Mouse (Mus musculus): Measurements from ENCODE around the gene Yipf2. TPM values are rescaled to one million over a fixed set of nuclear protein-coding genes. Genes with fewer than 3 reads are reported as not detected.

The Yipf2 gene
- polyA plus RNA-seq, 1 experiment from 2014 or later: 22.6 TPM

DNA sequence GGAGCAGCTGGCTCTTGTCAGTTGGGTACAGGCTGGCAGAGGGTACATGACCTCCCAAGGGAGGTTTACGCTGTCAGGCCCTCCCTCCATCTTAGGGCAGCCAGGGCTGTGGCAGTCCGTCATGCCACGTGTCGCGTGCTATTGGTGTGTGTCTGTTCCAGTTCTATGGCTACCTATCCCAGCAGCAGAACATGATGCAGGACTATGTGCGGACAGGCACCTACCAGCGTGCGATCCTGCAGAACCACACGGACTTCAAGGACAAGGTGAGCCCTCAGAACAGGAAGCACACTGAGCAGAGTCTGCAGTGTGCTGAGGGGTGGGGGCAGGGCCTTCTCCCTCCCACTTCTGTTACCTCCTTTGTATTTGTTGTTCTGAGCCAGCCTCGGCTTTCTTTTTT, 17.4 kb downstream of the Yipf2 start:
- WGBS: 94% methylated on average over 10 of the region's 10 CpGs
- no peak overlapping the region for H3K9ac ChIP-seq
- H3K4me2 ChIP-seq (replicated peaks): no peak overlapping the region
- no peak overlapping the region for H3K4me3 ChIP-seq
- no peaks in the 10 kb centered on the region for H3K9me3 ChIP-seq
- no peak overlapping the region for H3K27ac ChIP-seq
- no peaks in the 10 kb centered on the region for H3K4me1 ChIP-seq
- no peak; the same call in 1 of the 2 replicates for ATAC-seq (ENCODE audit: insufficient number of reproducible peaks, insufficient read depth, low FRiP score, low TSS enrichment)
- H3K36me3 ChIP-seq: peaks cover 88% of the 10 kb centered on the region
- no peaks in the 10 kb centered on the region for H3K27me3 ChIP-seq

DNA sequence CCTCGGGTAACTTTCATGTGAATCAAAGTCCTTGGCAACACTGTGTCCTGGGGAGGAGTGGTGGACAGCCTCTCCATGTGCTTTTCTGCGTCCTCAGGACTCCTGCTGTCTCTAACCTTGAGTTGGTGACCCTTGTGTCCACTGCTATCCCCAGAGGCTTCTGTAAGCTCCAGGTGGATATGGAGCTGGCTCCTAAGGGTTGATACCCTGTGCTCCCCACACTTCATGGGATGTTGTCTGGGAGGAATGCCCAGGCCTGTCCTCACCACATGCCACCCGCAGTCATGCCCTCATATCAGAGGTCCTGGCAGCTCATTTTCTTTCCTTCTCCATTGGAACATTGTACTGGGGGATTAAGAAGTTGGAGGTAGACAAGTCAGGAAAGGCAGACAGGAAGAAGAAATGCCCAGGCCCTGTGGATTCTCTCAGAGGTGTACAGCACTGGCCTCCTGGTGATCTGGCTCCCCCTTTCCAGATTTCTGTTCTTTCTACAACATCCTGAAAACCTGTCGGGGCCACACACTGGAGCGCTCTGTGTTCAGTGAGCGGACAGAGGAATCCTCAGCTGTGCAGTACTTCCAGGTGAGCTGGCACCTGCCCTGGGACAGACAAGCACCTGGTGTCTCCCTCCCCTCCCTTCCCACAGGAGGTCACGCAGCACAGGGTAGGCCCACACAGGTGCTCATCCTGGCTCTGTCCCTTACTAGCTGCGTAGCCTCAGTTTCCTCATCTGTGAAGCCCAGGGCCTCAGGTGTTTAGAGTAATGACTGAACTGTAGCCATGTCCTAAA, 18.4 kb downstream of the Yipf2 start:
- H3K27me3 ChIP-seq: no peaks in the 10 kb centered on the region
- no peak overlapping the region for H3K9ac ChIP-seq
- H3K27ac ChIP-seq: no peak overlapping the region
- no peaks in the 10 kb centered on the region for H3K4me1 ChIP-seq
- no peak overlapping the region for H3K4me2 ChIP-seq (replicated peaks)
- peaks cover 88% of the 10 kb centered on the region for H3K36me3 ChIP-seq
- WGBS: 91% methylated on average over 8 of the region's 8 CpGs
- no peaks in the 10 kb centered on the region for H3K9me3 ChIP-seq
- H3K4me3 ChIP-seq: no peak overlapping the region
- no peak for ATAC-seq (ENCODE audit: insufficient number of reproducible peaks, insufficient read depth, low FRiP score, low TSS enrichment)

DNA sequence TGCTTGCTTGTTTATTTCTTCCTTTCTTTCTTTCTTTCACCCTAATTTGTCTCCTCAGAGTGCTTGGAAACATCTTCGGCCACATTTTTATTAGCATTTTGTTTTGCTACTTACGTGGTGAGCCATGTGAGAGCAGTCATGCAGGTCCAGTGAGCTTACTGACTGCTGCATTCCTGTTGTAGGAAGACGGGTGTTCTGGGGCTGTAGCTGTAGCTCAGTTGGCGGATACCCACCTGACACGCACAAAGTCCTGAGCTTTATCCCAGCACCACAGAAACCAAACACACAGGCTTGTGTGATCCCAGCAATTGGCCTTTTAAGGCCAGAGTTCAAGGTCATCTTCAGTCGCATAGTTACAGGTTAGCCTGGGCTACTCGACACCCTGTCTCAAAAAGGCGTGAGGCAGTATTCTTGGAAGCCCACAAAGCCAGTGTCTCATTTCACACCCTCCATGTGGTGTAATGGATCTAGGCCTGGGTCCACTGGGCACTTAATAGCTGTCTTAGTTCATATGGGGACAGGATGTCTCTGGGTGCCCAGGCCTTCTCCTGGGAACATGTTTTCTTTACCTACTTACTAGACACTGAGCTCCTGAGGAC, 23.9 kb downstream of the Yipf2 start:
- Histone ChIP-seq H3K36me3 (peaks cover 53% of the 10 kb centered on the region), H3K27me3 (no peaks in the 10 kb centered on the region), H3K9me3 (no peaks in the 10 kb centered on the region), H3K4me3 (no peak overlapping the region), H3K27ac (peak overlapping the region; percentile 9; the same call in 1 of the 2 replicates), H3K4me2 (replicated peaks) (no peak overlapping the region), H3K9ac (no peak overlapping the region), H3K4me1 (no peaks in the 10 kb centered on the region)
- 90% methylated on average over 8 of the region's 8 CpGs for WGBS
- ATAC-seq (ENCODE audit: insufficient number of reproducible peaks, insufficient read depth, low FRiP score, low TSS enrichment): no peak

DNA sequence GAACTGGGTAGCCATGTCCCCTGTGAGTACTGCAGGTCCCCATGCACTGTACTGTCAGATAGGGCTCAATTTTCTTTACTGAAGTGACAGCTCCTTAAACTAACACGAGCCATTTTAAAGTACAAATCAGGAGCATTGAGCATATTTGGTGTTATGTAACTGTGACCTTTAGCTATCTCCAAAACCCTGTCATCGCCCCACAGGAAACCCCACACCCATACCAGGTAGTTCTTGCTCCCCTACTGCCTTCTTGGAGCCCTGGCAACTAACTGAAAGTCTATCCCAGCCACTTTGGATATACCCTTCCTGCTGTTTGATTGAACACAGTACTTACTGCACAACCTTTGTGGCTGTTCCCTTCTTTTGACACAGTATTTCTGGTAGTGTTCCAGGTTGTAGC, 25.6 kb downstream of the Yipf2 start:
- ATAC-seq (ENCODE audit: insufficient number of reproducible peaks, insufficient read depth, low FRiP score, low TSS enrichment): no peak
- no peak overlapping the region for H3K4me2 ChIP-seq (replicated peaks)
- 81% methylated on average over 2 of the region's 2 CpGs for WGBS
- H3K9ac ChIP-seq: no peak overlapping the region
- no peaks in the 10 kb centered on the region for H3K4me1 ChIP-seq
- no peak overlapping the region for H3K4me3 ChIP-seq
- peaks cover 45% of the 10 kb centered on the region for H3K36me3 ChIP-seq
- no peaks in the 10 kb centered on the region for H3K27me3 ChIP-seq
- H3K27ac ChIP-seq: no peak overlapping the region
- H3K9me3 ChIP-seq: no peaks in the 10 kb centered on the region

DNA sequence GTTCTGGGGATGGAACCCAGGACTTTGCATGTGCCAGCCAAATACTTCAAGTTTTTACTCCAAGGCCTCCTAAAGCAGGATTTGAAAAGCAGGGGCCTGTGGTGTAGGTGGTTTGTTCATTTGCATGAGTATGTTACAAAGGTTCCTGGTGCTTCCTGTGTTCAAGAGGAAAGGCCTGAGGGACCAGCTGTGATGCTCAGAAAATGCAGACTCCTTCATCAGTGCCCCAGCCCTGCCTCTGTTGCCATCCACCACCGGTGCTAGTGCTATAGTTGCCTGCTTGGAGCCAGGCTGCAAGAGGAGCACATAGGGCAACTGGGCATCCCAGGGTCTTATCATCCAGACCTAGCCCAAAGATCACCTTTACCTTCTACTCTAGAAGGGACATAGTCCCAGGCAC, 26.1 kb downstream of the Yipf2 start:
- Histone ChIP-seq H3K27me3 (no peaks in the 10 kb centered on the region), H3K4me3 (no peak overlapping the region), H3K9me3 (no peaks in the 10 kb centered on the region), H3K9ac (no peak overlapping the region), H3K27ac (no peak overlapping the region), H3K4me2 (replicated peaks) (no peak overlapping the region), H3K36me3 (peaks cover 42% of the 10 kb centered on the region), H3K4me1 (no peaks in the 10 kb centered on the region)
- ATAC-seq (ENCODE audit: insufficient number of reproducible peaks, insufficient read depth, low FRiP score, low TSS enrichment): no peak
- WGBS: 100% methylated on average over 1 of the region's 1 CpGs

DNA sequence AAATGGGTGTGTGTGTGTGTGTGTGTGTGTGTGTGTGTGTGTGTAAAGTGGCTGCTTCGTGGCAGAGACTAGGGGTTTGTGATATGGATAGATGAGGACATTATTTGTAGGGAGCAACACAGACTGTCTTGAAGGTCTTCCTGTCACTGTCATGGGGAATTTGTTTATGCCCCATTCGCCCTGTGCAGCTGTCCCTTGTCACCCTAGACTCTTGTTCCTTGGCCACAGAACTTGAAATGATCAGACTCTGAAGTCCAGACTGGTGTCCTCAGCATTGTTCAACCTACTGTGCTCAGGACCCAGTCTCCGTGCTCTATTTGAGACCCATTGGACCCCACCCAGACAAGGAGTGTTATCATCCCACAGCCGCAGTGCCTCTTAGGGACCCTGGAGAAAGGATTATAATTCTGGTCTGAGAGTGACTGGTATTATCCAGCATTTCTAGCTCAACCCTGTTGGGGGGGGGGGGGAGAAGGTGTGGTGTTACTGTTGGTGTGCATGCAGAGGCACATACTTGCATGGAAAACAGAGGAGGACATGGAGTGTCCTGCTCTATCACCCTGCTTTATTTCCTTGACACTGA, 27.5 kb downstream of the Yipf2 start:
- Histone ChIP-seq H3K36me3 (peaks cover 31% of the 10 kb centered on the region), H3K4me3 (no peak overlapping the region), H3K27ac (no peak overlapping the region), H3K4me2 (replicated peaks) (no peak overlapping the region), H3K9ac (no peak overlapping the region), H3K4me1 (no peaks in the 10 kb centered on the region), H3K9me3 (no peaks in the 10 kb centered on the region), H3K27me3 (no peaks in the 10 kb centered on the region)
- 86% methylated on average over 4 of the region's 4 CpGs for WGBS
- no peak for ATAC-seq (ENCODE audit: insufficient number of reproducible peaks, insufficient read depth, low FRiP score, low TSS enrichment)

DNA sequence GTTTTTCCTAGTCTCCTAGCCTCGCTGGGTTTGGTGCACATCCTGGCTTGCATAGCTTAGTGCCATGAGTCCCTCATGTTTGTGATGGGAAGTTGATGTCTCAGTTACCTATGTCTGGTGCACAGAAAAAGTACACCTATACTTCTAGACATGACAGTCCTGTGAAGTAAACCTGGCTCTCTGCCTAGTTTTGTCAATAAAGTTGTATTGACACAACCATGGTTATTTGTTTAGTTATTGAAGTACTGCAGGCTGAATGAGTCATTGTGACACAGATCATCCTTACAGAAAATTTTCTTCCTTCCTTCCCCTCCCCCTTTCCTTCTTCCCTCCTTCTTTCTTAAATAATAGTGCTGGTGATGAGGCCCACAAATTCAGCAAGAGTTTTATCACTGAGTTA, 28.2 kb downstream of the Yipf2 start:
- no peak for ATAC-seq (ENCODE audit: insufficient number of reproducible peaks, insufficient read depth, low FRiP score, low TSS enrichment)
- 77% methylated on average over 1 of the region's 1 CpGs for WGBS
- H3K36me3 ChIP-seq: peaks cover 24% of the 10 kb centered on the region
- no peaks in the 10 kb centered on the region for H3K9me3 ChIP-seq
- H3K27ac ChIP-seq: no peak overlapping the region
- H3K9ac ChIP-seq: no peak overlapping the region
- no peaks in the 10 kb centered on the region for H3K27me3 ChIP-seq
- no peaks in the 10 kb centered on the region for H3K4me1 ChIP-seq
- no peak overlapping the region for H3K4me3 ChIP-seq
- H3K4me2 ChIP-seq (replicated peaks): no peak overlapping the region

DNA sequence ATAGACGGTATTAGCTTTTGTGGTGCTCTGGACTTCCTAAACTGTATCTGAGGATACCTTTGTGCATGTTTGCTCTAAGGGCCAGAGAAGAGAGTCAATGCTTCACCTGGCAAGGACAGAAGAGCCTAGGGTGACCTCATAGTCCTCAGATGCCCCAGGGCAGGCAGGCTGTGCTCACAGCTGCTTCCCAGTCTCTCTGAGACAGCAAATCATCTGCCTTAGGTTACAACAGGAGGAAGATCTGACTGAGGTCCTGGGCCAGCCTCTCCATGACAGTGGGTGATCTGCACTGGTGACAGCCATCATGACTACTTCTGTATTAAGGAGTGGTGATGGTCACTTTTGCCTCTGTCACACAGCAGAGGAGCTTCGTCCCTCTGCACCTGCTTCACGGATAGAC, 33.5 kb downstream of the Yipf2 start:
- no peaks in the 10 kb centered on the region for H3K9me3 ChIP-seq
- ATAC-seq (ENCODE audit: insufficient number of reproducible peaks, insufficient read depth, low FRiP score, low TSS enrichment): no peak
- no peak overlapping the region for H3K4me3 ChIP-seq
- H3K27me3 ChIP-seq: no peaks in the 10 kb centered on the region
- H3K36me3 ChIP-seq: peaks cover 28% of the 10 kb centered on the region
- no peak overlapping the region for H3K9ac ChIP-seq
- no peak overlapping the region for H3K4me2 ChIP-seq (replicated peaks)
- 94% methylated on average over 3 of the region's 3 CpGs for WGBS
- no peak overlapping the region for H3K27ac ChIP-seq
- no peaks in the 10 kb centered on the region for H3K4me1 ChIP-seq

DNA sequence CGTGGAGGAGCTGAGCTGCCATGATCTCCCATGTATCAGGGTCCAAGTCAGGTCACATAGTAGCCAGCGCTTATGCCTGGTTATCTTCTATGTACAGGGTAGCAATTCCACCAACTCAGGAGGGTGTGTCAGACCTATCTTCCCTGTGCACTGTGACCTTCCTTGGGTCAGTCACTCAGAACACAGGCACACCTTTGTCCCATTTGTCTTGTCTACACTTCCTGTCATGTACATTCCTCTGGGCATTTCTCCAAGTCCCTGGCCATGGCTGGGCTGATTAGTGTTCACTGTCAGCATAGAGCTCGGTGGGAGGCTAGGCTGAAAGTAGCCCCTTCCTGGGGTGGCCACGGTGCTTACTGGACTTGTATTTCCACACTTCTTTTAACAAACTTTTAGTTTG, 34.3 kb downstream of the Yipf2 start:
- Histone ChIP-seq H3K4me1 (no peaks in the 10 kb centered on the region), H3K36me3 (peaks cover 28% of the 10 kb centered on the region)
- WGBS: 89% methylated on average over 4 of the region's 4 CpGs

DNA sequence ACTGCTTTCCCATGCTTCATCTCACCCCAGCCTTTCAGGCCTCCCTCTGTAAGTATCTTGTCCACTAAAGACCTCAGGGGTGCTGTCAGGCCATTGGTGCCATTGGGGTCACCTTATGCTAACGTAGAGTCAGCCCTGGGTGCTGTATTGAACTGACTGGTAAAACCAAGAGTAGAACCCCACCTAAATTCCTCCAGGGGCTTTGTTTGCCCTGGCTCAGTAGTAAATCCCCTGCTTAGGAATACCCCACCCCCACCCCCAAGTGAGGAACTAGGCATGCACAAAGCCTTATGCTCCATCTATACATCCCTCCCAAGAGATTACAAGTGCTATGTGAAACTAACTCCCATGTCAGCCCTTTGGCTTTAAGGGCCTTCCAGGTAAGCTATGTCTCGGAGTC, 35.1 kb downstream of the Yipf2 start:
- 95% methylated on average over 2 of the region's 2 CpGs for WGBS
- no peak for ATAC-seq (ENCODE audit: insufficient number of reproducible peaks, insufficient read depth, low FRiP score, low TSS enrichment)
- no peak overlapping the region for H3K9ac ChIP-seq
- no peaks in the 10 kb centered on the region for H3K27me3 ChIP-seq
- no peak overlapping the region for H3K4me2 ChIP-seq (replicated peaks)
- no peaks in the 10 kb centered on the region for H3K4me1 ChIP-seq
- H3K36me3 ChIP-seq: peaks cover 28% of the 10 kb centered on the region
- H3K27ac ChIP-seq: no peak overlapping the region
- no peaks in the 10 kb centered on the region for H3K9me3 ChIP-seq
- H3K4me3 ChIP-seq: no peak overlapping the region

More for the DNA sequence above, 34.3 kb downstream of the Yipf2 start:
- no peak for ATAC-seq (ENCODE audit: insufficient number of reproducible peaks, insufficient read depth, low FRiP score, low TSS enrichment)
- Histone ChIP-seq H3K4me2 (replicated peaks) (no peak overlapping the region), H3K9ac (no peak overlapping the region), H3K27ac (no peak overlapping the region), H3K4me3 (no peak overlapping the region), H3K9me3 (no peaks in the 10 kb centered on the region), H3K27me3 (no peaks in the 10 kb centered on the region)

DNA sequence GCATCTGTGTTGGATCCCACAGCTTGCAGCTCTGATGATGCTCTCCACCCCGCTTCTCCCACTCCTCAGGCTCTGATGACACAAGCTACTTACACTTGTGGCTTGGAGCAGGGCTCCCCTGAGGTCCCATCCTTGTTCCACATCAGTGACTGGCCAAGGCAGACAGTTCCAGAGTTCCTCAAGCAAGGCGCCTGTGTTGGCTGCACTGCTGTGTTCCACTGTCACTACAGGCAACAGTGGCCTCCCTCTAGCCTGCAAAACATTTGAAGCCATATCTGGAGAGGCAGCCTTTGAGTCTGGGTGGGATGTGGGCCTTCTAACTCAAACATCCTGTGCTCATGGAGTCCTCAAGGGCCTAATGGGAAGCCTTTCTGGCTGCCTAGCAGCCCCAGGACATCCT, 35.6 kb downstream of the Yipf2 start:
- ATAC-seq (ENCODE audit: insufficient number of reproducible peaks, insufficient read depth, low FRiP score, low TSS enrichment): no peak
- 91% methylated on average over 2 of the region's 2 CpGs for WGBS
- H3K27ac ChIP-seq: no peak overlapping the region
- H3K4me3 ChIP-seq: no peak overlapping the region
- H3K36me3 ChIP-seq: peaks cover 28% of the 10 kb centered on the region
- no peaks in the 10 kb centered on the region for H3K9me3 ChIP-seq
- no peak overlapping the region for H3K9ac ChIP-seq
- H3K4me1 ChIP-seq: no peaks in the 10 kb centered on the region
- no peaks in the 10 kb centered on the region for H3K27me3 ChIP-seq
- no peak overlapping the region for H3K4me2 ChIP-seq (replicated peaks)

DNA sequence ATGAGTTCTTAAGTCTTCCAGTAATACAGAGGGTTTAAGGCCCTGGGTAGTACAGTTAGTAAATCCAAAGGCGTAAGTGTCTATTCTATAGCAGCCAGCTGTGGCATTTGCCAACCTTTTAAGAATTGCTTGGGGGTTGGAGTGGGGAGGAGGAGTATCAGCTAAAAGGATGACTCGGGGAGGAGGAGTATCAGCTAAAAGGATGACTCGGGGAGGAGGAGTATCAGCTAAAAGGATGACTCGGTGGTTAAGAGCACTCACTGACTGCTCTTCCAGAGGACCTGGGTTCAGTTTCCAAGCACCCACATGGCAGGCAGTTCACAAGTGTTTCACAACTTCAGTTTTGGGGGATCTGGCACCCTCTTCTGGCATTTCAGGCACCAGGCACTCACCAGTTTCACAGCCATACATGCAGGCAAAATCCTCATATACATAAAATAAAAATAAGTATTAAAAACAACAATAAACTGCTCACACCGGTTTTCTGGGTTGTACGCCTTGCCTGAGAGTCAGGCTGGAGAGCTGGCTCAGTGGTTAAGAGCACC, 37.4 kb downstream of the Yipf2 start:
- ATAC-seq (ENCODE audit: insufficient number of reproducible peaks, insufficient read depth, low FRiP score, low TSS enrichment): no peak
- H3K4me3 ChIP-seq: no peak overlapping the region
- WGBS: 87% methylated on average over 6 of the region's 6 CpGs
- no peaks in the 10 kb centered on the region for H3K4me1 ChIP-seq
- H3K36me3 ChIP-seq: peaks cover 36% of the 10 kb centered on the region
- H3K4me2 ChIP-seq (replicated peaks): no peak overlapping the region
- no peak overlapping the region for H3K9ac ChIP-seq
- H3K9me3 ChIP-seq: no peaks in the 10 kb centered on the region
- no peaks in the 10 kb centered on the region for H3K27me3 ChIP-seq
- no peak overlapping the region for H3K27ac ChIP-seq
